In genomic region chr6:86053099-86053498, GRCm38 (mm10) we compare ENCODE assay signal across 19 mouse cellular contexts. TPM values are rescaled to one million over a fixed set of nuclear protein-coding genes. Genes with fewer than 3 reads are reported as not detected.
DNase-seq lines count a peak whose midpoint lies in the region; ATAC-seq and TF ChIP-seq lines count a peak whose summit lies in the region.
"Had no signal": no experiment of that assay in that cellular context is flagged by ENCODE, and none has a peak within 500 bp of the region (broad histone marks: within the 10 kb centered on the region; RNA-seq: fewer than 3 reads in every experiment).

No protein-coding gene starts in this region.

- H3K4me1 ChIP-seq in heart, embryonic 11.5 days (ENCODE audit: control insufficient read depth, insufficient read depth, low read length) = peaks cover 19% of the 10 kb centered on the region
- peaks cover 46% of the 10 kb centered on the region for H3K4me1 ChIP-seq in forebrain, embryonic 14.5 days (ENCODE audit: control insufficient read depth, insufficient read depth, low read length)
- H3K4me1 ChIP-seq in hindbrain, postnatal 0 days (ENCODE audit: insufficient read depth, low read length) = peaks cover 32% of the 10 kb centered on the region
- peaks cover 51% of the 10 kb centered on the region for H3K4me1 ChIP-seq in neural tube, embryonic 14.5 days (ENCODE audit: control insufficient read depth, insufficient read depth, low read length)

- no peak for TF ChIP-seq CTCF in hindbrain, postnatal 0 days (IDR thresholded peaks at IDR 0.05; ENCODE audit: low read depth)

- H3K4me2 ChIP-seq in heart, embryonic 11.5 days = no peak overlapping the region; the same call in 1 of the 2 replicates
- peak overlapping the region; percentile 40 for H3K4me2 ChIP-seq in forebrain, embryonic 14.5 days (ENCODE audit: low read length)
- no peak overlapping the region for H3K4me2 ChIP-seq in hindbrain, postnatal 0 days (ENCODE audit: low read depth, low read length)
- 0 out of 2 replicates have a peak overlapping the region, but pooled peaks have one; percentile 36 for H3K4me2 ChIP-seq in neural tube, embryonic 14.5 days (ENCODE audit: low read depth, low read length)
- H3K4me2 ChIP-seq: heart, embryonic 13.5 days; intestine, embryonic 15.5 days had no signal

- no peaks in the 10 kb centered on the region for H3K36me3 ChIP-seq in heart, embryonic 11.5 days (ENCODE audit: control insufficient read depth, insufficient read depth, low read length)
- no peaks in the 10 kb centered on the region for H3K36me3 ChIP-seq in forebrain, embryonic 14.5 days (ENCODE audit: control insufficient read depth, insufficient read depth, low read length)
- no peaks in the 10 kb centered on the region for H3K36me3 ChIP-seq in hindbrain, postnatal 0 days (ENCODE audit: insufficient read depth, low read length)
- no peaks in the 10 kb centered on the region for H3K36me3 ChIP-seq in neural tube, embryonic 14.5 days (ENCODE audit: control insufficient read depth, insufficient read depth, low read length)
- H3K36me3 ChIP-seq: G1E; heart, embryonic 13.5 days; intestine, embryonic 15.5 days had no signal

- H3K27me3 ChIP-seq in heart, embryonic 11.5 days (ENCODE audit: control insufficient read depth, insufficient read depth, low read length) = no peaks in the 10 kb centered on the region
- H3K27me3 ChIP-seq in forebrain, embryonic 14.5 days (replicated peaks; ENCODE audit: control insufficient read depth, insufficient read depth, low read length) = no peaks in the 10 kb centered on the region
- no peaks in the 10 kb centered on the region for H3K27me3 ChIP-seq in hindbrain, postnatal 0 days (ENCODE audit: insufficient read depth, low read length)
- H3K27me3 ChIP-seq in neural tube, embryonic 14.5 days (ENCODE audit: control insufficient read depth, insufficient read depth, low read length) = no peaks in the 10 kb centered on the region
- H3K27me3 ChIP-seq: heart, embryonic 13.5 days; intestine, embryonic 15.5 days had no signal

- ATAC-seq in heart, embryonic 11.5 days (replicated peaks; ENCODE audit: insufficient number of reproducible peaks, low FRiP score, low TSS enrichment) = no peak
- ATAC-seq in forebrain, embryonic 14.5 days = peak; percentile 47
- ATAC-seq in hindbrain, postnatal 0 days = no peak
- ATAC-seq in neural tube, embryonic 14.5 days (ENCODE audit: low read depth) = no peak
- ATAC-seq: intestine, embryonic 15.5 days had no signal

- peak overlapping the region; percentile 37; the same call in 1 of the 2 replicates for H3K27ac ChIP-seq in heart, embryonic 11.5 days (ENCODE audit: low read depth, low read length)
- peak overlapping the region; percentile 98 for H3K27ac ChIP-seq in forebrain, embryonic 14.5 days (ENCODE audit: low read depth, low read length)
- peak overlapping the region; percentile 85 for H3K27ac ChIP-seq in hindbrain, postnatal 0 days
- H3K27ac ChIP-seq in neural tube, embryonic 14.5 days (ENCODE audit: low read depth, low read length) = peak overlapping the region; percentile 97
- H3K27ac ChIP-seq: heart, embryonic 13.5 days; intestine, embryonic 15.5 days had no signal

- H3K9ac ChIP-seq in heart, embryonic 11.5 days (ENCODE audit: low read depth, low read length) = no peak overlapping the region
- peak overlapping the region; percentile 55; the same call in 1 of the 2 replicates for H3K9ac ChIP-seq in forebrain, embryonic 14.5 days (ENCODE audit: low read length)
- no peak overlapping the region for H3K9ac ChIP-seq in hindbrain, postnatal 0 days (replicated peaks; ENCODE audit: low read length)
- H3K9ac ChIP-seq in neural tube, embryonic 14.5 days (replicated peaks; ENCODE audit: low read depth, low read length) = peak overlapping the region; percentile 1; the same call in 1 of the 2 replicates
- H3K9ac ChIP-seq: heart, embryonic 13.5 days; intestine, embryonic 15.5 days had no signal

- 53% methylated on average over 4 of the region's 4 CpGs for WGBS in heart, embryonic 11.5 days (ENCODE audit: insufficient replicate concordance)
- under 1% methylated on average over 4 of the region's 4 CpGs for WGBS in forebrain, embryonic 14.5 days
- 8% methylated on average over 4 of the region's 4 CpGs for WGBS in hindbrain, postnatal 0 days
- WGBS in neural tube, embryonic 14.5 days = 15% methylated on average over 4 of the region's 4 CpGs

- H3K9me3 ChIP-seq in heart, embryonic 11.5 days (replicated peaks; ENCODE audit: control insufficient read depth, low read length) = no peaks in the 10 kb centered on the region
- H3K9me3 ChIP-seq in forebrain, embryonic 14.5 days (replicated peaks; ENCODE audit: control insufficient read depth, low read length) = no peaks in the 10 kb centered on the region
- H3K9me3 ChIP-seq in hindbrain, postnatal 0 days (ENCODE audit: low read length) = no peaks in the 10 kb centered on the region
- no peaks in the 10 kb centered on the region for H3K9me3 ChIP-seq in neural tube, embryonic 14.5 days (ENCODE audit: control insufficient read depth, low read length)
- H3K9me3 ChIP-seq: G1E; heart, embryonic 13.5 days; intestine, embryonic 15.5 days had no signal

- no peak for DNase-seq in heart, postnatal 4 days
- peak; percentile 60 for DNase-seq in forebrain, embryonic 14.5 days (ENCODE audit: low spot score)
- peak; percentile 38 for DNase-seq in hindbrain, postnatal 0 days (ENCODE audit: low spot score)
- DNase-seq in Muller cell, postnatal 12 days (ENCODE audit: inconsistent ontology term) = no peak
- no peak for DNase-seq in thymus, postnatal 10 days (ENCODE audit: low spot score in 2 of 2)
- DNase-seq in cerebellum, postnatal 14 days = no peak
- DNase-seq: cerebellum, adult 11 months; kidney, postnatal 10 days had no signal

- no peak overlapping the region for H3K4me3 ChIP-seq in heart, embryonic 11.5 days (ENCODE audit: low read depth, low read length)
- H3K4me3 ChIP-seq in forebrain, embryonic 14.5 days (ENCODE audit: low read depth, low read length) = no peak overlapping the region
- H3K4me3 ChIP-seq in hindbrain, postnatal 0 days (ENCODE audit: low read length) = no peak overlapping the region
- H3K4me3 ChIP-seq in neural tube, embryonic 14.5 days (ENCODE audit: low read depth, low read length) = no peak overlapping the region
- H3K4me3 ChIP-seq: heart, embryonic 13.5 days; intestine, embryonic 15.5 days had no signal

RNA-seq across cellular contexts. Expression of gene Add2, which starts 24.6 kb away (rescaled TPM):
- 11.9 and 16.4 TPM in 2 replicates for polyA plus RNA-seq in heart, embryonic 11.5 days (2014; fragmentation: Nextera tagmentation; extraction: Ambion mirVana)
- total RNA-seq in heart, postnatal 4 days (2021) = 1 to 10 TPM; 2.3 to 3.3 TPM
- 108 and 134 TPM in 2 replicates for polyA plus RNA-seq in forebrain, embryonic 14.5 days (2014; fragmentation: Nextera tagmentation; extraction: Ambion mirVana)
- total RNA-seq in hindbrain, postnatal 0 days (2014; rRNA removed) = 132 and 149 TPM in 2 replicates
- 84.6 and 90.0 TPM in 2 replicates for polyA plus RNA-seq in hindbrain, postnatal 0 days (2015; fragmentation: Nextera tagmentation; extraction: Ambion mirVana)
- polyA plus RNA-seq in neural tube, embryonic 14.5 days (2014; fragmentation: Nextera tagmentation; extraction: Ambion mirVana) = 94.7 and 111 TPM in 2 replicates

RNA-seq across cellular contexts. Expression of gene Figla, which starts 37.1 kb away (rescaled TPM):
- not detected in 2 replicates for polyA plus RNA-seq in heart, embryonic 11.5 days (2014; fragmentation: Nextera tagmentation; extraction: Ambion mirVana)
- total RNA-seq in heart, postnatal 4 days (2021) = not detected
- not detected in 2 replicates for polyA plus RNA-seq in forebrain, embryonic 14.5 days (2014; fragmentation: Nextera tagmentation; extraction: Ambion mirVana)
- total RNA-seq in hindbrain, postnatal 0 days (2014; rRNA removed) = not detected in 2 replicates
- not detected in 2 replicates for polyA plus RNA-seq in hindbrain, postnatal 0 days (2015; fragmentation: Nextera tagmentation; extraction: Ambion mirVana)
- polyA plus RNA-seq in neural tube, embryonic 14.5 days (2014; fragmentation: Nextera tagmentation; extraction: Ambion mirVana) = not detected in 2 replicates
- total RNA-seq: adrenal gland, postnatal 4 days; common myeloid progenitor, adult 5-6 weeks; G1E; gastrocnemius, adult 8-10 months; left cerebral cortex, adult 18-20 months had no signal
- polyA plus RNA-seq: G1E; heart, embryonic 13.5 days; intestine, embryonic 15.5 days; lung, embryonic 16.5 days; spleen, adult 2 months had no signal

Comparison
In these comparisons a context has a peak if more than half of its experiments do, and no peak if none do; other contexts are left out.
1. H3K27ac ChIP-seq: peak in every context shown above with its lines; median percentile 98 in forebrain, embryonic 14.5 days; 97 in neural tube, embryonic 14.5 days; 85 in hindbrain, postnatal 0 days; 37 in heart, embryonic 11.5 days.
2. H3K4me2 ChIP-seq: peak in forebrain, embryonic 14.5 days (single experiment) and neural tube, embryonic 14.5 days (single experiment); none in heart, embryonic 11.5 days (single experiment) and hindbrain, postnatal 0 days (single experiment).
3. H3K9ac ChIP-seq: peak in forebrain, embryonic 14.5 days (single experiment) and neural tube, embryonic 14.5 days (single experiment); none in heart, embryonic 11.5 days (single experiment) and hindbrain, postnatal 0 days (single experiment).
4. DNase-seq: peak in forebrain, embryonic 14.5 days (single experiment) and hindbrain, postnatal 0 days (single experiment); none in heart, postnatal 4 days (single experiment), Muller cell, postnatal 12 days (single experiment), thymus, postnatal 10 days (0 of 2) and cerebellum, postnatal 14 days (0 of 2).